Comparison of ENCODE assay signal across 19 mouse cellular contexts in genomic region chr5:32922906-32923305, GRCm38 (mm10).
"Had no signal": no experiment of that assay in that cellular context is flagged by ENCODE, and none has a peak within 500 bp of the region (broad histone marks: within the 10 kb centered on the region; RNA-seq: fewer than 3 reads in every experiment).

No protein-coding gene starts in this region.

- H3K27ac ChIP-seq: midbrain, embryonic 10.5 days; midbrain, embryonic 12.5 days; neural tube, embryonic 12.5 days; stomach, embryonic 15.5 days; stomach, postnatal 0 days had no signal

- H3K4me1 ChIP-seq: midbrain, embryonic 10.5 days; midbrain, embryonic 12.5 days; neural tube, embryonic 12.5 days; stomach, embryonic 15.5 days had no signal

- H3K4me3 ChIP-seq: midbrain, embryonic 10.5 days; midbrain, embryonic 12.5 days; myocyte; neural tube, embryonic 12.5 days; stomach, embryonic 15.5 days had no signal

- DNase-seq: lung, adult 18-20 months; lung, embryonic 14.5 days; lung, postnatal 10 days; lung, postnatal 4 days; midbrain, embryonic 14.5 days; retina, postnatal 1 day; right cerebral cortex, adult 18-20 months; right cerebral cortex, postnatal 25 days; right cerebral cortex, postnatal 4 days; spleen, adult 18-20 months; thymus, adult 2 months; thymus, postnatal 25 days; thymus, postnatal 4 days had no signal
